Mouse (Mus musculus): Measurements from ENCODE around the gene Cfdp1. TPM values are rescaled to one million over a fixed set of nuclear protein-coding genes. Genes with fewer than 3 reads are reported as not detected.

The Cfdp1 gene
- polyA plus RNA-seq, 1 experiment from 2014 or later = 203 TPM

DNA sequence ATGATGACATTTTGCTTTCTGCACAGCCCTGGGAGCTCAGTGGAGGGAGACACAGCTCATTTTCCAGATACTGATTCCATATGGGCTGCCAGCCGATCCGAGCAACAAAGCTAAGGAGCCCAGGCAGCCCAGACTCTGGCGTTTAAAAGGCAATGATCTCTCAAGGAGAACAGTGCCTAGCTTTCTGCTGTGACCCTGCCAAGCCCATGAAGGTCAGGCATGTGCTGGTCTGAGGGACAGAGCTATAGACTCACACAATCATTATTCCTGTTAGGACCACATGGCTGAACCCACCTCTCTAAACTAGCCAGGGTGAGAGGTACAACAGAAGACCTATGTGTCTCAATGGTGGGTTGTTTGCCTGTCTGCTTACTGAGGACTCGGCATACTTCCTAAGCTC lies 66.4 kb downstream of the Cfdp1 start:
- no peaks in the 10 kb centered on the region for H3K27me3 ChIP-seq (replicated peaks; ENCODE audit: control insufficient read depth, insufficient read depth, low read length)
- H3K9ac ChIP-seq (ENCODE audit: low read depth, low read length) = no peak overlapping the region
- no peak overlapping the region for H3K4me2 ChIP-seq (ENCODE audit: low read depth, low read length)
- H3K9me3 ChIP-seq (ENCODE audit: control insufficient read depth, low read length) = no peaks in the 10 kb centered on the region
- H3K4me3 ChIP-seq (ENCODE audit: low read depth, low read length) = no peak overlapping the region
- 0 out of 2 replicates have a peak, but pooled peaks cover 3% of the 10 kb centered on the region for H3K36me3 ChIP-seq (ENCODE audit: control insufficient read depth, insufficient read depth, low read length)
- 34% methylated on average over 4 of the region's 4 CpGs for WGBS
- peak overlapping the region; percentile 8; the same call in 1 of the 2 replicates for H3K27ac ChIP-seq (replicated peaks; ENCODE audit: low read depth, low read length)
- ATAC-seq (ENCODE audit: low read depth) (no peak), DNase-seq (ENCODE audit: low spot score) (no peak)
- peaks cover 22% of the 10 kb centered on the region for H3K4me1 ChIP-seq (ENCODE audit: control insufficient read depth, insufficient read depth, low read length)

- peak; percentile 43 for DNase-seq (ENCODE audit: low spot score)
- Histone ChIP-seq H3K36me3 (ENCODE audit: control insufficient read depth, insufficient read depth, low read length) (0 out of 2 replicates have a peak, but pooled peaks cover 3% of the 10 kb centered on the region), H3K4me3 (ENCODE audit: low read depth, low read length) (no peak overlapping the region), H3K9me3 (ENCODE audit: control insufficient read depth, low read length) (no peaks in the 10 kb centered on the region), H3K4me2 (ENCODE audit: low read depth, low read length) (no peak overlapping the region), H3K9ac (ENCODE audit: low read depth, low read length) (no peak overlapping the region), H3K27ac (replicated peaks; ENCODE audit: low read depth, low read length) (no peak overlapping the region), H3K27me3 (replicated peaks; ENCODE audit: control insufficient read depth, insufficient read depth, low read length) (no peaks in the 10 kb centered on the region), H3K4me1 (ENCODE audit: control insufficient read depth, insufficient read depth, low read length) (peaks cover 22% of the 10 kb centered on the region)
- peak; percentile 37; the same call in 1 of the 2 replicates for ATAC-seq (ENCODE audit: low read depth)
- WGBS = 47% methylated on average over 13 of the region's 13 CpGs
Observed at GRCm38 (mm10) chr8:111786701-111787588, 67.1 kb downstream of the Cfdp1 start.

DNA sequence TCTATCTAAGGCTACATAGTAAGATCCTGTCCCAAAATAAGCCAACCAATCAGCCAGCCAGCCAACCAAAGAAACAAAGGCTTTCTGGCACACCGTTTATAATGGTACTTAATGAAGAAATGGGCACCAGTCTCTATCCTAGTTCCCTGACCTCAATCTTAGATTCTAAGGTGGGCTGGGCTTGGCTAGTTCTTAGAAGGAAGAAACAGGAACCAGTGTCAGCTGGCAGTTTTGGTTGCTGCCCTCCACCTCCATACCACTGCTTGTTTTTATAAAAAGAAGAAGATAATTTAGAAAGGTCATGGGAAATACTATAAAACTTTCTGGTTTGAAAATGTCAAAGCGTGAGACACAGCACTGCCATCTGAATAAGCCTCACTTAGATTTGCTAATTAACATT lies 68.0 kb downstream of the Cfdp1 start:
- Histone ChIP-seq H3K4me2 (ENCODE audit: low read depth, low read length) (no peak overlapping the region), H3K4me3 (ENCODE audit: low read depth, low read length) (no peak overlapping the region), H3K27me3 (replicated peaks; ENCODE audit: control insufficient read depth, insufficient read depth, low read length) (no peaks in the 10 kb centered on the region), H3K4me1 (ENCODE audit: control insufficient read depth, insufficient read depth, low read length) (peaks cover 22% of the 10 kb centered on the region), H3K9ac (ENCODE audit: low read depth, low read length) (no peak overlapping the region), H3K27ac (replicated peaks; ENCODE audit: low read depth, low read length) (no peak overlapping the region), H3K9me3 (ENCODE audit: control insufficient read depth, low read length) (no peaks in the 10 kb centered on the region), H3K36me3 (ENCODE audit: control insufficient read depth, insufficient read depth, low read length) (0 out of 2 replicates have a peak, but pooled peaks cover 6% of the 10 kb centered on the region)
- WGBS = 93% methylated on average over 2 of the region's 2 CpGs
- no peak for ATAC-seq (ENCODE audit: low read depth)
- DNase-seq (ENCODE audit: low spot score) = no peak

- no peak overlapping the region for H3K9ac ChIP-seq (ENCODE audit: low read depth, low read length)
Observed at GRCm38 (mm10) chr8:111782671-111783394, 71.3 kb downstream of the Cfdp1 start.

DNA sequence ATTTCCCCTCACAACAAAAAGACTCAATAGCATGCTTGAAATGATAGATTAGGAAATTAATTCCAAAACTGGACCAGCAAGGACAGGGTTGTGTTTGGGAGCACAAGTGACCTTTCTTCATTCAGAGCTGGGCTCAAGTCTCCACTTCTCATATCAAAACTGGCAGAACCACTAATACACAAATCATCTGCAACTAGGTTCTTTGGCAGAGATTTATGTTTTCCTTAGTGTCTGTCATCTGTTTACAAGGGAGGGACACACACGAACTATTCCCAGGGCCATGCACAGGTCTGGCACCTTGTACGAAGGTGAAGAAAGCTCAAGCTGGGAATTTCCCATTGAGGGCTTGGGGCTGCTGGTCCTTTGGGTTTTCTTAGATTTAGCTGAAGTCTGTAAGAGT lies 71.9 kb downstream of the Cfdp1 start:
- ATAC-seq (ENCODE audit: low read depth) = no peak
- Histone ChIP-seq H3K4me2 (ENCODE audit: low read depth, low read length) (no peak overlapping the region), H3K27me3 (replicated peaks; ENCODE audit: control insufficient read depth, insufficient read depth, low read length) (no peaks in the 10 kb centered on the region), H3K4me1 (ENCODE audit: control insufficient read depth, insufficient read depth, low read length) (peaks cover 3% of the 10 kb centered on the region), H3K4me3 (ENCODE audit: low read depth, low read length) (no peak overlapping the region), H3K27ac (replicated peaks; ENCODE audit: low read depth, low read length) (no peak overlapping the region), H3K9ac (ENCODE audit: low read depth, low read length) (no peak overlapping the region), H3K36me3 (ENCODE audit: control insufficient read depth, insufficient read depth, low read length) (peaks cover 33% of the 10 kb centered on the region; the same call in 1 of the 2 replicates), H3K9me3 (ENCODE audit: control insufficient read depth, low read length) (no peaks in the 10 kb centered on the region)
- DNase-seq (ENCODE audit: low spot score) = no peak
- 76% methylated on average over 2 of the region's 2 CpGs for WGBS

More at GRCm38 (mm10) chr8:111782671-111783394, 71.3 kb downstream of the Cfdp1 start:
- Histone ChIP-seq H3K27me3 (replicated peaks; ENCODE audit: control insufficient read depth, insufficient read depth, low read length) (no peaks in the 10 kb centered on the region), H3K36me3 (ENCODE audit: control insufficient read depth, insufficient read depth, low read length) (peaks cover 26% of the 10 kb centered on the region; the same call in 1 of the 2 replicates), H3K27ac (replicated peaks; ENCODE audit: low read depth, low read length) (no peak overlapping the region), H3K9me3 (ENCODE audit: control insufficient read depth, low read length) (no peaks in the 10 kb centered on the region), H3K4me3 (ENCODE audit: low read depth, low read length) (no peak overlapping the region), H3K4me2 (ENCODE audit: low read depth, low read length) (no peak overlapping the region), H3K4me1 (ENCODE audit: control insufficient read depth, insufficient read depth, low read length) (peaks cover 9% of the 10 kb centered on the region)
- whole genome bisulfite sequencing = 77% methylated on average over 9 of the region's 9 CpGs
- no peak for ATAC-seq (ENCODE audit: low read depth)
- no peak for DNase-seq (ENCODE audit: low spot score)

GRCm38 (mm10) chr8:111780697-111781424 lies 73.2 kb downstream of the Cfdp1 start:
- no peaks in the 10 kb centered on the region for H3K27me3 ChIP-seq (replicated peaks; ENCODE audit: control insufficient read depth, insufficient read depth, low read length)
- H3K4me1 ChIP-seq (ENCODE audit: control insufficient read depth, insufficient read depth, low read length) = no peaks in the 10 kb centered on the region
- H3K4me3 ChIP-seq (ENCODE audit: low read depth, low read length) = no peak overlapping the region
- no peak overlapping the region for H3K9ac ChIP-seq (ENCODE audit: low read depth, low read length)
- H3K9me3 ChIP-seq (ENCODE audit: control insufficient read depth, low read length) = no peaks in the 10 kb centered on the region
- H3K27ac ChIP-seq (replicated peaks; ENCODE audit: low read depth, low read length) = no peak overlapping the region
- DNase-seq (ENCODE audit: low spot score) = no peak
- peaks cover 36% of the 10 kb centered on the region; the same call in 1 of the 2 replicates for H3K36me3 ChIP-seq (ENCODE audit: control insufficient read depth, insufficient read depth, low read length)
- H3K4me2 ChIP-seq (ENCODE audit: low read depth, low read length) = no peak overlapping the region
- WGBS = 89% methylated on average over 10 of the region's 10 CpGs
- ATAC-seq (ENCODE audit: low read depth) = no peak

DNA sequence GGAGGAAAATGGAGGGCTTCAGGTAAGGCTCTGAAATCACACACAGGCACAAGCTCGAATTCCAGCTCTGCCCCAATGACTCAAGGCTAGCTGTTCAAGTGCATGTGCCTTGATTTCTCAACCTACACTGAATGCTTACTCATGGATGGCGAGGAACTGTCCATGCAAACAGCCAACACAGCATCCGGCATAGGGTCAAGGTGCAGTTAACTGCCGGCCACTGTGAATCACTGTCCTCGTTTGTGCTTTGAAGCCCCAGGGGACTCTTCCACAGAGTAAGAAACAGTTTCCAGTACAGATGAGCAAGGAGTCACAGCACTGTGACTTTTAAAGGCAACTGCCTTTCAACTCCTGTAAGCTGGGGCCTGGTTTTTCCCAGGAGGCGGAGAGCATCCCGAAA lies 74.4 kb downstream of the Cfdp1 start:
- H3K4me3 ChIP-seq (ENCODE audit: low read depth, low read length) = no peak overlapping the region
- DNase-seq (ENCODE audit: low spot score) = no peak
- no peaks in the 10 kb centered on the region for H3K9me3 ChIP-seq (ENCODE audit: control insufficient read depth, low read length)
- no peak overlapping the region for H3K4me2 ChIP-seq (ENCODE audit: low read depth, low read length)
- no peaks in the 10 kb centered on the region for H3K27me3 ChIP-seq (replicated peaks; ENCODE audit: control insufficient read depth, insufficient read depth, low read length)
- no peaks in the 10 kb centered on the region for H3K4me1 ChIP-seq (ENCODE audit: control insufficient read depth, insufficient read depth, low read length)
- H3K27ac ChIP-seq (replicated peaks; ENCODE audit: low read depth, low read length) = no peak overlapping the region
- no peak for ATAC-seq (ENCODE audit: low read depth)
- peaks cover 42% of the 10 kb centered on the region for H3K36me3 ChIP-seq (ENCODE audit: control insufficient read depth, insufficient read depth, low read length)
- WGBS = 80% methylated on average over 7 of the region's 7 CpGs
- no peak overlapping the region for H3K9ac ChIP-seq (ENCODE audit: low read depth, low read length)

GRCm38 (mm10) chr8:111778801-111779200 lies 75.3 kb downstream of the Cfdp1 start:
- no peaks in the 10 kb centered on the region for H3K4me1 ChIP-seq (ENCODE audit: control insufficient read depth, insufficient read depth, low read length)
- DNase-seq (ENCODE audit: low spot score) (no peak), ATAC-seq (ENCODE audit: low read depth) (no peak)
- no peak overlapping the region; the same call in 1 of the 2 replicates for H3K27ac ChIP-seq (replicated peaks; ENCODE audit: low read depth, low read length)
- no peak overlapping the region for H3K4me2 ChIP-seq (ENCODE audit: low read depth, low read length)
- whole genome bisulfite sequencing = 79% methylated on average over 7 of the region's 7 CpGs
- no peaks in the 10 kb centered on the region for H3K9me3 ChIP-seq (ENCODE audit: control insufficient read depth, low read length)
- H3K4me3 ChIP-seq (ENCODE audit: low read depth, low read length) = no peak overlapping the region
- no peak overlapping the region for H3K9ac ChIP-seq (ENCODE audit: low read depth, low read length)
- H3K36me3 ChIP-seq (ENCODE audit: control insufficient read depth, insufficient read depth, low read length) = peaks cover 48% of the 10 kb centered on the region
- H3K27me3 ChIP-seq (replicated peaks; ENCODE audit: control insufficient read depth, insufficient read depth, low read length) = no peaks in the 10 kb centered on the region

All from embryonic facial prominence, embryonic 14.5 days (tissue).